Mouse (Mus musculus) spleen, adult 12 weeks (tissue): Measurements from ENCODE around the gene Zfp398.

Experiments used
- DNase-seq: peaks from one replicate; pipeline ENCODE4 v3.0.0; 2022; ENCODE audit warnings: low spot score

Zfp398 gene

DNA sequence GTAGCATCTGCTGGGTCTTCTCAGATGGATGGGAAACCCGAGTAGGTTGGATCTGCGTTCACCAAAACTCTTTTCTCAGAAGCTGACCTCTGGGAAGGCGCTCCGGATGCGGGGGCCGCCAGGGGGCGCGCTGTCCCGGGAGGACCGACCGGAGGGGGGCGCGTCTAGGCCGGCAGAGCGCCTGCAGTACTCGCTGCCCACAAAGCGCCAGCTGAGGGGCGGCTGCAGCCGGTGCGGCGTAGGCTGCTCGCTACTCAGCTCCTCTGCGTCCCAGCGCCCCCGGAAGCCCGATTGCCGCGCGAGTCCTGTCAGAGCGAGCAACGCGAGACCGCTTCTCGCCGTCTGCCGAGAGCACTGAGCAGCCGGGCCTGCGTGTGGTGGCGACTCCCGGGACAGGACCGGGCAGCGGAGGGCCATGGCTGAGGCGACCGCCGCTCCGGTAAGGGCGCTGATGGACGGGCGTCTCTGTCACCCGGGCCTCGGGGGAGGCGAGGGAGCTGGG is at the start of gene Zfp398:
Zfp398 (plus strand) TSS at position 180 of the 502 bp plus-strand sequence.
- peak; percentile 94 for DNase-seq

DNA sequence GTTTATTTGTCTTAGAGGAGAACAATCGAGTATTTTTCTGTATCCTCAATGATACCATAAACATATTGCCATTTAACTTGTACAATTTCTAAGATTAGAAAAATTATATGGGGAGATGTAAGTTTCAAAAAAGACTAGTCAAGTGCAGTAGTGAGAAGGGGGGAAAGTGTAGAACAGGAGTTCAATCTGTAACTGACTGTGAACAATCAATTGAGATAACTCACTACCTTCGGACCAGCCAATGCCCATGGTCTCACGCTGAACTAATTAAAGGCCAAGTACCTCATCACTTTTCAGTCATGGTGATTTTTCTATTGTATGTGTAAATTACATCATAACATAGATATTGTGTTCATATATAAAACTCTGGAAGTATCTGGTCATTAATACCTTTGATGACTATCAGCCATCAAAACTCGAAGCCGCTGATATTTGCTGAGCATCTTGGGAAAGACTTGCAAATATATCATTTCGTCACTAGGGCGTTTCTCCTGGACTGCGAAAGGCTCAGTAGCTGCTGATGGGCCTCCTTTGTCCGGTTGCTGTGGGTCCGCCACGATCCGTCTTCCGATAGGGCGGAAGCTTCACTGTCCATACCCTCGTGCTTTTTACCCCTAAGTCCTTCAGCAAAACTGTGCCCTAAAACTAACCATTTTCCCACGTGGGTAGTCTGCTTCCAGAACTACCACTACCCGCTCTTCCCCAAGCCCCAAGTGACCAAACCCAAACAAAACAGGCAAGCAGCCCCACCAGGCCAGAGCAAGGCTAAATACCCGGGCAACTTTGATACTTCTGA is 47.3 kb upstream of the Zfp398 start:
- DNase-seq: peak; percentile 62

DNA sequence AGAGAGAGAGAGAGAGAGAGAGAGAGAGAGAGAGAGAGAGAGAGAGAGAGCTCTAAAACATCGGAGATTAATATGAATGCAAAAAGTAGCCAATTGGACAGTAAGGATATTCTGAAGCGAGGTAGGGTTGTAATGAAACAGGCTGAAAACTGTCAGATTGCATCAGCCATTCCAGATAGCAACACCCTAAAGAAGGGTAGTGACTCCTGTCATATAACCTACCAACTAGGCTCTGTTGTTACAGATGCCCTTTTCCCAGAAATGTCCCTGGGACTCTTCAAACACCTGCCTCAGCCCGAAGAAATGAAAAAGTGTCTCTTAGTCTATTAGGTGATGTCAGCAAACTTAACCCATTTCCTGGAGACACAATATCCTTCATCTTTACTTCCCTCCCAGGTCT is 46.6 kb upstream of the Zfp398 start:
- DNase-seq: no peak

DNA sequence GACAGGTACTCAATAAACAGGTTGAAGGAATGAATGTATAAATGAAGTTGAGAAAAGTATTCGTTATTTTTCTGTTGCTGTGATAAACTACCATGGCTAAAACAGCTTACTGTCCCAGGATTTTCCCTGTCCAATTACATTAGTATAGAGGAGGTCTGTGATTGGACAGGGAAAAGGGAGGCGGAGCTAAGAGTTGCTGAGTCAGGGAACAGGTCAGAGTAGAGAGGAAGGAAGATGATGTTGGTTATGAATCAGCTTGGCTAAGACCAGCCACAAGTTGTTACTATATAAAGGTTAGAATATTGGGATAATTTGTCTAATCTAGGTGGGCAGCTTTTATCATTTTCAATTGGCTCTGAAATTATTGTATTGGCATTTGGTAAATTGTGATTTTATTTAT is 44.7 kb upstream of the Zfp398 start:
- DNase-seq: no peak

DNA sequence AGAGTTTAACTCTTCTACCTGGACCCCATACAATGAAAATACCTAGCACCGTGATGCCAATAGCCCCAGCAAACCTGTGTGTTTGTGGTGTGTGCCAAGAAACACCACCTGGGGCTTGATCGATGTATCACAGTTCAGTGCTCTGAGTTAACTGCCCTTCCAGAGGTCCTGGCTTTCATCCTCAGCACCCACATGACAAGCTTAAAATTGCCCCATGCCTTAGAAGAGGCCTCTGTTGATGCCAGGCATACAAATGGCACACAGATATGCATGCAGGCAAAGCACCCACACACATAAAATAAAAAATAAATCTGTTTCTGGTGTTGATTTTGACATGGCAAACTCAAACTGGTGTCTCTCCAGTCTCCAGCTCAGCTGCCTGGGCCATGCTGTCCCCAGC is 42.9 kb upstream of the Zfp398 start:
- DNase-seq: no peak

DNA sequence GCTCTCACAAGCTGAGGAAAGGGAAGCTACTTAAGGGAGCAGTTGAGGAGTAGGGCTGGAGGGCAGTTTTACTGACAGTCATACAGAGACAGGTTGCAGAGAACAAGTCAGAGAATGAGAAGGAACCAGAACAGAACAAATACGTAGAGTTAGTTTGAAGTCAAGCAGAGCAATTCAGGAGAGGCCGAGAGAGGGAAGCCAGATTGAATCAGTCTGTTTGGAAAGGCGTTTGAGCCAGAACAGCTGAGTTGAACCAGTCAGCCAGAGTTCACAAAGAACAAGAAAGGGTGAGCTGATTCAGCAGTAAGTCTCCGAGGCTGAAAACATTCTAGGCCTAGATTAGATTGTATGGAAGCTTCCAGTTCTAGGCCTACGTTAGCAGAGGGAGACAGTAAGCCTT is 42.2 kb upstream of the Zfp398 start:
- DNase-seq: no peak

DNA sequence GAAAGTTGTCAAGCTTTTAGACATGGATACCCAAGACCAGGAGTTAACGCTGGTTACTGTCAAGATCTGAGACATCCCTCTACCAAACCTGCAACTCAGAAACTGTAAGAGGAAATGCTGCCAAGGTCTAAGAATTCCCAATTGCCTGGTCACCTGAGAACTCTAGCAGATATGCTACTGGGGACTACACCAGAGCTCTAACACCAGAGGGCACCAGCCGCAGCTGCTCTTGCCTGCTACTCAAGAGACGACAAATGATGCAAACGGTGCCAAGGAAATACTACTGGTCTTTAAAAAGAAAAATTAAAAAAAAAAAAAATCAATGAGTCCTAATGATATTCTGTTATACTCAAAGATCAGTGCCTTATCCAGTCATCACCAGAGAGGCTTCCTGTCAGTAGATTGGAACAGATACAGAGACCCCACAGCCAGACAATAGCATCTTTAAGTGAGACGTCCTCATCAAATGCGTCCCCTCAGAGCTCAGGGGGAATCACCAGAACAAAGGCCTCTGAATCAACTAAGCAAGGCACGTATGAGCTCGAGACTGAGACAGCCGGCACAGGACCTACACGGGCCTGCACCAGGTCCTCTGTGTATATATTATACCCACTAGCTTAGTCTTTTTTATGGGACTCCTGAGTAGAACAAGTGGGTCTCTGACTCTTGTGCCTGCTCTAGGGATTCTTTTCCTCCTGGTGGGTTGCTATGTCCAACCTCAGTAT is 41.2 kb upstream of the Zfp398 start:
- DNase-seq: no peak

DNA sequence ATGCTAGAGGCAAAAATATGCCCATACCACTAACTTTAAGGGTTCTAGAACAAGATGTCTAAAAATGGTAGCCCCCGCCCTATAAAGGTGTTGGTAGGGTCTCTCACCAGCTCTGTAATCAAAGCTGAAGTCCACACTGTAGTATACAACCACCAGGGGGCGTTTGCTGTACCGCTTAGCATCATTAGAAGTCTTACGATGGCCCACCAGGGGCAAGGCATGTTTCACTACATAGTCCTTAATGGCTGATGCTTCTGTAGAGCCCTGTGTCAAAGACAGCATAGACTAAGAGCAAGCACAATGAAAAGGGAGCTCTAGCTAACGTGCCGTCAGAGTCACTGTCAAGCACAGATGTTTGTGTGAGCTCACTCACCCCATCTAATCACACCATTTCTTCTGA is 36.4 kb upstream of the Zfp398 start:
- DNase-seq: peak; percentile 39

DNA sequence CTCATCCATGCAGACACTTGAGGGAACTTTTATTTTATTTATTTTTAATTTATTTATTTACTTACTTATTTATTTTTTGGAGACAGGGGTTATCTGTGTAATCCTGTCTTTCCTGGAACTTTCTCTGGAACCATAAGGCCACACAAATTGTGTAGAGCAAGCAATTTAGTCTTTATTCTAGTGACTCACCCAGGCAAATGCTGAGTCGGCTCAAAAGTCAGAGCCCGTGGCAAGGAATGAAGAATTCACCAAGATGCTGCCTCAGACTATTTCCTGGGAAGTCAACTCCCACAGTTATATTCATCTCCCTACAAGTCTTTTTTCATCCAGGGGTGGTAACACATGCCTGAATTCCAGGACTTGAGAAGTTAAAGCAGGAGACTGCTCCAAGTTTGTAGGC is 29.9 kb upstream of the Zfp398 start:
- no peak for DNase-seq

DNA sequence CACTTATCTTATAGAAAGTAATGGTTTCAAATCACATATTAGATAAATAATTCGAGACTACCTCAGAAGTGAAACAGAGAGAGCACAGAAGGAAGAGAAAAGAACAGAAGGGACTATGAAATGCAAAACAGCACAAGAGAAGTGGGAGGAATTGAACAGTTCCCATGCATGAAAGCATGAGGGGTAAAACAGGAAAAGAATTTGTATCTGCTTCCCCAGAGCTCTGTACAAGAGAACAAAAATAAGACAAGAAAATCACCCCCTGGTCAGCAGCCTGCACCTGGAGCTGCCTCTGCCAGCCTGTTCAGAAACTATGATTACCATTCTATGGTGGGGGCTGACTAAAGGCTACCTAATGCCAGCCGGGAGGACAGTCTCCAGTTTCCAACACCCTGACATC is 28.0 kb upstream of the Zfp398 start:
- DNase-seq: no peak

DNA sequence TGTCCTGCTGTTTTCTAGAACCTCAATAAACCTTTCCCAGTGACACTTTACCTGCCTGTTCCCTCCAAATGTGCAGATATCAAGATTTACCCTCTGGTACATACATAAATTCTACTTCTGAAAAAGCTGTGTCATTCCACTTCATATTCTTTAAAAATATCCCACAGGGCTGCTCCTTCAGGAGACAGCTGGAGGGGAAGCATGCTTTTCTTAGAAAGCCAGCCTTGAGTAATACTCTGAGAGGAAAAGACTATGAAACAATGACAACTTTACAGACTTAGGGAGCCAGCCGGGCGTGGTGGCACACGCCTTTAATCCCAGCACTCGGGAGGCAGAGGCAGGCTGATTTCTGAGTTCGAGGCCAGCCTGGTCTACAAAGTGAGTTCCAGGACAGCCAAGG is 26.9 kb upstream of the Zfp398 start:
- no peak for DNase-seq

DNA sequence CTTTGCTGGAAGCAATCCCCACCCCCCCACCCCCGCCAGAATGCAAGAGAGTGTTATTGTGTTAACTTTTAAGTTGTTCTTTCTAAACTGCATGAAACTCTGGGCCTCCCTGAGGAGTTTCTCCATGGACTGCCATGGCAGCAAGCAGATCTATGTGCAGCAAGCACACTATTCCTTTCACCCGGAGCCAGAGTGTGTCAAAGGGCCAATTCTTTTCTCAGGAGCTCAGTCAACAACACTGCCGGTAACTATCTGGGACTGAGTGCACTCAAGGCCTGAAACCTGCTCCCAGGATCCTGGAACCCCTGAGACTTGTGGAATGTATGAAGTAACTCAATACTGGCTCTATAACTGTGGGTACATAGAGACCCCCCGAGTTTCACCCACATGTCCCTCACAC is 26.4 kb upstream of the Zfp398 start:
- no peak for DNase-seq

DNA sequence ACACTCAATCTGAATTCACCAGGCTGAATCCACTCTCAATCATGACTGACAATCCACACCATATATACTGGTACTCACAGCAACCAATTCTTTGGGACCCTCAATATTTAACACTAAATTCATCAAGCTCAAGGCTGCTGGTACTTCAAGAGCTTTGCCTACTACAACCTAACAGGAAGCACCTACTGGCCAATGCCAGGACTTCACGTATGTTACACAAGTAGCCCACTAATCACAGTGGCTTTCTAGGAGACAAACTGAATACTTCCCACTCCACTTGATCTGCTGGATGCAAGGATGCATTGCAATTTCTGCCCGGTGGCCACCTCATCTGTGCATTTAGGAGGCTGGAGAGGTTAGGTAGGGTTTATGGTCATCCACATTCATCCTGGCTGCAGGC is 25.3 kb upstream of the Zfp398 start:
- no peak for DNase-seq

DNA sequence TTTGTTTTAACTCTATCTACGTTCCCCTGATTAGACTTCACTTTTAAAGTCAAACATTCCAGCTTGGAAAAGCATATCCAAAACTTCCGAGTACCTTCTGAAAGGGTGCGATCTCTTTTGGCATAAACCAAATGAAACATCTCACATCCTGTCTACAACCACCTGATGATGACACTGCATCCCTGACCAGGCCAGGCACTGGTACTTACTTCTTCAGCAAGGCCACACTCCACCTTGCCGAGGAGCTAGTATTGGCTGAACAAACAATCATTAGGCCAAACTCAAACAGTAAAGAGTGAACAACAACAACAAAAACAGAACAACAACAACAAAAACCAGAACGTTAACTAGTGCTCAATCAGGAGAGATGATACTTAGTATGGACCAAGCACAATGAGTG is 24.1 kb upstream of the Zfp398 start:
- DNase-seq: no peak

DNA sequence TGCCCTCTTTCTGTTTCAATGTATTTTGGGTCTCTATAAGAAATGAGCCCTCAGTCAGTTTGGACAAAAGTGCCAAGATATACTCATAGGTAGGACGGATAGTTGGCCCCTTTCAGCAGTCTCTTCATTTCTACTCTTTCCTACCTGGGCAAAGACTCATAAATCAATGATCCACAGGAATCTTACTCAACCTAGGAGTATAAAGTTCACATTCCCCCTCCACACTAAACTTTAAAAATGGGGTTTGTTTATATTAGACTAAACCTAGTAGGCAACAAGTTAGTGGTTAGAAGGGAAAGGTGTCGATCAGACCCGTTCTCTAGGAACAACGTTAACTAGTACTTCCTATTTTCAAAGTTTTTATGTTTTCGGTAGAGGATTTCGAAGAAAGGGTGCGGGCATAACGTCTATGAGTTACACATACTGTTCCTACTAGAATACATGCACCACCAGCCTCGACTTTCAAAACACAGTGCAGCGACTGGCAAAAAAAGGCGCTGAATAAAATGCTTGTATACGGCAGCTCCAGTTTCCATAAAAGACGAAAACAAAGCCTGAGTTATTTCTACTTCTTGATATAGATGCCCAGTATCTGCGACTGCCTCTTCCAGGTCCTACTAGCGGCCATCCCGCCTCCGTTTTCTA is 23.1 kb upstream of the Zfp398 start:
- DNase-seq: no peak

DNA sequence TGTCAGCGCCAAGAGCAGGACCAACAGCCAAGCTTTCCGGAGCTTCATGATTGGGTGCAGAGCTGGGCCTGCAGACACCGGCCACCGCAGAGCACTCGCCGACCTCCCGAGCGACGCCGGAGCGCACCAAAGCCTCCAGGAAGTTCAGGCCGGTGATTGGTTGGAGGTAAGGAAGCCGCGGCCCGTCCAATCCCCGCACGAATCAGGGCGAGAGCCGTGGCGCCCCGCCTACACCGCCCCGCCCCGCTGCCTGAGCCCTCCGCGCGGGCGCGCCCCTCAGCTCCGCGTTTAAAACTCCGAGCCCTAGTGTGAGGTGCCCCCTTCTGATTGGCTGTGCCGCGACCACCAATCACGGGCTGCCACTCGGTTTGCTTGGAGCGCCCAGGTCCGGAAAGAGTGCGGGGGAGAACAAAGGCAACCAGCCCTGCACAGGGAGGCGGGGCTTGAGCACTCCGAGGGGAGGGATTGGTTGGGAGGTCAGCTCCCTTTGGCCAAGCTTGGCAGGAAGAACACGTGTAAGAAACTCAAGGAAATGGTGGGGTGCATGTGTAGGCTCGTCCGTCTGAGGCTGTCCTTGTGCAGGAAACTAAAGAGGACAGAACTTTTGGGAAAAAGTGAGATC is 22.1 kb upstream of the Zfp398 start, which contains the start of gene Pdia4:
Pdia4 (minus strand) TSS at position 174 of the 622 bp plus-strand sequence.
- DNase-seq: peak; percentile 98

DNA sequence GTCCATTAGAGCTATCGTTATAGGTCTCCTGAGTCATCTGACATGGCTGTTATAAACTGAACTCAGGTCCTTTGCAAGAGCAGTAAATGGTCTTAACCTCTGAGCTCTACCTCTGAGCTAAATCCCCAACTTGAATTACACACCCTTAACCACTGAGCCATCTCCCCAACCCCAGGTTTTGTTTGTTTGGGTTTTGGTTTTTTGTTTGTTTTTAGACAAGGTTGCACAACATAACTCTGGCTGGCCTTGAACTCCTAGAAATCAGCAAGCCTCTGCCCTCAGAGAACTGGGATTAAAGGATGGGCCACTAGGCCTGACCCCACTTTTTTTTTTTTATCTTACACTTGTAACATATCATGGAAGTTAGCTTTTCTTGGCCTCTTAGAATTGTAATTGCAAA is 19.3 kb upstream of the Zfp398 start:
- no peak for DNase-seq

DNA sequence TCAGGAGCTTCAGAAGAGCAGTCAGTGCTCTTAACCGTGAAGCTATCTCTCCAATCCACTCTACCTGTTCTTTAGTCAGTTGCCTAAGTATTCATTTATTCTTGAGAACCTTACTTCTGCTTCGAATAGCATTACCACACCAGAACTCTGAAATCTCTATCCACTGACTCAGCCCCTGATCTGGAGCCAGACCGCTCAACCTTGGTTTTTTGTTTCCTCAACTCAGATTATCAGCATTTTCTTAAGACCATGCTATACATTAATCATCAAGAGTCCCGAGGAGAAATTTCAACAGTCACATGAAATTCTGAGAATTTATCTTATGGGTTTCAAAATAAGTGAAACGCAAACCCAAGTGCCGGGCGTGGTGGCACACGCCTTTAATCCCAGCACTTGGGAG is 16.7 kb upstream of the Zfp398 start:
- DNase-seq: no peak

DNA sequence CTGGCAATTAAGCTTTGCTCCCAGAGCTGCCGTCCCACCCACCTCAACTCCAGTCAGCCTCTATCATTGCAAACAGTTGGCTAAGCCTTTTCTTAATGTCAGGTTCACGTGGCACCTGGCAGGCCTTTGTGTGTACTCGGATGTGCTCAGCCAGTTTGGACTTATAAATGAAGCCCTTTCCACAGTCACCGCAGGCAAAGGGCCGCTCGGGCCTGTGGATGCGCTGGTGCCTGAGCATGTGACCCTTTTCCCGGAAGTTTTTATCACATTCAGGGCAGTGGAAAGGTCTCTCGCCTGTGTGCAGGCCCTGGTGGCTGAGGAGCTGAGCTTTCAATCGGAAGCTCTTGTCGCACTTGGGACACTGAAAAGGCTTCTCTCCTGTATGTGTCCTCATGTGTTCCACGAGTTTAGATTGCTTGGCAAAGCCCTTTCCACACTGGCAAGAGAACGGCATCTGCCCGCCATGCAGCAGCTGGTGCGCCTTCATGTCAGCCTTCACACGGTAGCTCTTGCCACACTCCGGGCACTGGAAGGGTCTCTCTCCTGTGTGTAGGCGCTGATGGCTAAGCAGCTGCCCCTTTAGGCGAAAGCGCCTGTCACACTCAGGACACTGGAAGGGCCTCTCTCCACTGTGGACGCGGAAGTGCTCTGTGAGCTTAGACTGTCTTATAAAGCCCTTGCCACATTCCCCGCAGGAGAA is 15.7 kb upstream of the Zfp398 start:
- DNase-seq: no peak

DNA sequence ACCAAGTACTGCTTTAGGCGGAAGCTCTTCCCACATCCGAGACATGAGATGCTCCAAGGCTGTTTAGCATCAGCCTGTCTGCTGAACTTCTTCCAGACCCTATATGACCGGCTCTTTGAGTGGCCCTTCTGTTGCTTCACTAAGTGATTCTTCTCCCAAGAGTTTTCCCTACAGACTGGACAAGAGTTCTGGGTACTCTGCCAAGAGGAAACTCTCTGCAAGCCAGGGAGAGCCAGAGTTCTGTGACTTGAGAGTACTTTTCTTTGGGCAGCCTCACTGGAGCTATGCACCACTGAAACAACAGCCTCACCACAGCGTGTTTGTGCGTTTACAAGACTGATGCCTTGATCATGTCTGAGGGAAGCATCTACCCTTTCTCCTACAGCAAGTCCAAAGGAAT is 14.2 kb upstream of the Zfp398 start:
- DNase-seq: no peak

DNA sequence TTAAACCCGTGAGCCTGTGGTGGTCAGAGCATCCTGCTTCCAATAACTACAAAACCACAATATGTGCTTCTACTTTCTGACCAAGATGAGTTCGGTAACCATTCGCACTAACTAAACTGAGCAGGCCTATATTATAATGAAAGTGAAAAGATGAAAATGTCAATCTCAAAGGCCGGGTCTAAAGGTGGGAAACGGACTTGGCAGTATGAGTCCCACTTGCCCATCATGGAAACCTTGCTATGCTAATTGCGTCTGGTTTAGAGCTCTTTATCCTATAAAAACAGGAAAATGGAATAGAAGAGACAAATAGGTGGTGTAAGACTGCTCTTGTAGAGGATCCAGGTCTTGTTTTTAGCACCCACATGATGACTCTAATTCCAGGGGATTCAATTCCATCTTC is 13.7 kb upstream of the Zfp398 start:
- no peak for DNase-seq

DNA sequence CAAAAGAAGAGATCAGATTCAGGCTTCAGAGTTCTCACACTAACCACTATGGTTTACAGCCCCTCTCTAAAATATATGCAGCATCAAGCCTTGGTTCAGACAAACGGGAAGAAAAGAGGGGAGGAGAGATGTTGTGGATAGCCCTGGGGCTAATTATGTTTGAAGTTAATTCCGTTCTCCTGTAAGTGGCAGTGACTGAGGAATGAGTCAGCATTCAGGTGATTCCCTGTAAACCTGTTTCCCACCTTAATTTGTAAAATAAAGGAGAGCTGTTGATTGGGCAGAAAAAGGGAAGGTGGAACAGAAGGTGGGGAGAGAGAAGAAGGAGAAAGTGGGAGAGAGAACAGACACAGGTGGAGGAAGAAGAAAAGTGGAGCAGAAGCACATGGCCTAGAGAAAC is 11.2 kb upstream of the Zfp398 start:
- DNase-seq: no peak
